Mouse (Mus musculus): ENCODE results near the gene Gzmn.
"Not testable (repeated sequence)": the region's sequence is repeated elsewhere in the genome, so short reads cannot be mapped to it uniquely, and the experiment has no call there.

Gene Gzmn

DNA sequence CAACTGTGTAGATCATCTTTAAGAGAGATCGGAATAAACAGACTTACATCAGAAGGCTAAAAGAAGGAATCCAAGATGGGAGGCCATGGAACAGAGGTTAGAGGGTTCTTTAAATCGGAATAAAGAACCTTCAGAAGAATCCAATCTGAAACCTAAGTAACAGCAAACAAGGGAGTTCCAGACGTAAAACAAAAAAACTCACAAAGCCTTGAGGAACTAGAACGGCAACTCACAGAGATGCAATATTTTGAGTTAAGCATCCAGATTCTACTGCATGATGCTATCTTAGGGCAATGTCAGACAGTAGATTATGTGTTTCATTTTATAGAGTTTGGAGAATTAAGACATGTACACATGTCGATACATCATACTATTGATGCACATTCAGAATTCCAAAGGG lies at the start of gene Gzmn:
Gene Gzmn (minus strand): TSS at position 101 of the 400 bp plus-strand sequence.
- no peak for DNase-seq (ENCODE audit: low spot score in 2 of 2)

DNA sequence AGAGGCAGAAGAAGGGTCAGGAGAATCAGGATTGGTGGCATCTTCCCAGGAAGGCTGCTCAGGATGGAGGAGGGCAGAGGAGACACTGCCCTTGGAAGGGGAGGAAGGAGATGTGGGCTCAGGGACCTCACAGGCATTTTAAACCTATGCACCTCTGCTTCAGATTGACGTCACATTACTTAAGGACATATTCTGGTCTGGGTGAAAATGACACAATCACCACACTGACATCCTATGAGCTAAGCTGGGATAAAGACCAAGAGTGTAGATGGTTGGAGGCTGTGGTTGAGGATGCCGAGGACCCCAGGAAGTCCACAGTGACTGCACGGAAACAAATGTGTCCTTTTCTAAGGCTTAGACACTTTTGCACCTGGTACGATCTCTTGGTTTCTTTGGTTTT lies 36.9 kb upstream of the Gzmn start, which contains the start of gene Gzmf:
Gene Gzmf (minus strand): TSS at position 101 of the 400 bp plus-strand sequence.
- DNase-seq (ENCODE audit: low spot score in 2 of 2), result no peak

- no peak for DNase-seq (ENCODE audit: low spot score in 2 of 2)
Observed at GRCm38 (mm10) chr14:56205613-56206012, 31.2 kb upstream of the Gzmn start.

DNA sequence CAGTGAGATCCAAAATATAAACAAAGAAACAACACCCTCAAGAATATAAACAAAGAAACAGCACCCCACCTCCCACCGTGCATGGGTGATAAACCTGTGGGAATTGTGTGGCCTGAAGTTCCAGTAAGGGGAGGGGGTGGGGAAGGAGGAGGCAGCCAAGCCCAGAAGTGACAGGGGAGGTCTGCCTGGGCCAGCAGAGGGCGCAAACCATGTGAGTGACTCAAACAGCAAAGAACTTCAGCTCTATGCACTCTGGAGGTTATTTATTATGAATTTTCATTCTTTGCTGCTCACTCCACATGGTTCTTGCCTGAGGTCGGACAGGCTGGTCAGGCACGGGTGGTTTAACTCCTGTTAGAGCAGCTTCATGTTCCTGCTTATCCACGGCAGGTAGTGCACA lies 30.6 kb upstream of the Gzmn start:
- DNase-seq (ENCODE audit: low spot score in 2 of 2), result not testable (repeated sequence)

DNA sequence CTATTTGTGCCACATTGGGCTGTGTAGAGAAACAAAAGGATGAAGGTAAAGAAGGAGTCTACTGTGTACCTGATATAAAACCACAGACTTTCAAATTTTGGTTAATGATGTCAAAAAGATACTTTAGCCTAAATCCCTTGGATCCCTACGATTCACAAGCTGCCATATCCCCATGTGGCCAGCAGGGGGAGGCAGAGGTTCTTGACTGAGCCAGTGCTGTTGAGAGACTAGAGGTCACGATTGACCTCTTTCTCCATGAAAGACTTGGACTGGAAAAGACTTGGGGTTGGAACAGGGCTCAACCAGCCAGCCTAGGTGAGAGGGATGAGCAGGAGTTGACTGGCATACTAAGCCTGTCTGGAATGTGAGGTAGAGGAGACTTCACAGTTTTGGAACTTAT lies 29.6 kb upstream of the Gzmn start:
- DNase-seq (ENCODE audit: low spot score in 2 of 2), result peak in 1 of 2 experiments; percentile 54

DNA sequence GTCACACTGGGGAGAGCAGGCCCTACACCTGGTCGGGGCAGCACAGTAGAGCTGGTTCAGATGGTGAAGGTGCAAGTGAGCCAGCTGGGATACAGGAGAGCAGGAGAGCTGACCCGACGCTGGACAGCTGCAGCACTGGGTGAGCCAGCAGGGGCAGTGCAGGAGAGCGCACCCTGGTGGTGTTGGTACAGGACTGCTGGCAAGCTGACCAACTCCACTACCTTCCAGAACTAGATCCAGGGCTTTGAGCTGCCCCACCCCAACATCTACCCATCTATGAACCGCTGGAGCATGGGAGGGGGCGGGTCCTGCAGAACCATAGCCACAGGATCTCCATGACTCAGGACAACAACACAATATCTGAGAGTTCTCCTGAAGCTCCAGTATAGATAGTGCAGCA lies 12.5 kb upstream of the Gzmn start:
- DNase-seq (ENCODE audit: low spot score in 2 of 2), result no peak

DNA sequence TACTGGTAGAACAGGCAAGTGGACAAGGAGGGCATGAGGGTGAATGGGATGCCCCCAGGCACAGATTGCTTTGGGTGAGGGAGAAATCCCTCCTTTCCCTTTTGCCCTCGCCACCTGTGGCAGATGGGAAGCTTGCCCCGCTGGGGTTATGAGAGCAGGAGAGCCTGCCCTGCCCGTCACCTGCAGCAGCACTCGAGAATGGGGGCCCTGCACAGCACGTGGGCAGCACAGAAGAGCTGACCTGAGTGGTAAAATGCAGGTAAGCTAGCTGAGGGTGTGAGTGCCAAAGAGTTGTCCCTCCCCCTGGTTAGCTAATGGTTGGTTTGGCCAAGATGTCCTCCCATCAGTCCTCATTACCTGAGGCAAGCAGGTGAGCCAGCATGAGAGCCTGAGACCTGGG lies 12.1 kb upstream of the Gzmn start:
- DNase-seq (ENCODE audit: low spot score in 2 of 2), result no peak

GRCm38 (mm10) chr14:56177651-56178050 lies 3.3 kb upstream of the Gzmn start:
- not testable (repeated sequence) for DNase-seq (ENCODE audit: low spot score in 2 of 2)

GRCm38 (mm10) chr14:56173396-56173795 lies 1.0 kb downstream of the Gzmn start:
- no peak for DNase-seq (ENCODE audit: low spot score in 2 of 2)

- DNase-seq (ENCODE audit: low spot score in 2 of 2), result no peak
Observed at GRCm38 (mm10) chr14:56172744-56173143, 1.7 kb downstream of the Gzmn start.

- no peak for DNase-seq (ENCODE audit: low spot score in 2 of 2)
Observed at GRCm38 (mm10) chr14:56168009-56168408, 6.4 kb downstream of the Gzmn start.

GRCm38 (mm10) chr14:56162109-56162508 lies 12.3 kb downstream of the Gzmn start:
- DNase-seq (ENCODE audit: low spot score in 2 of 2), result no peak

GRCm38 (mm10) chr14:56159479-56159878 lies 14.9 kb downstream of the Gzmn start, which contains the start of gene Gzmg:
Gene Gzmg, minus strand, starts transcription at chr14:56159579.
- not testable (repeated sequence) for DNase-seq (ENCODE audit: low spot score in 2 of 2)

DNA sequence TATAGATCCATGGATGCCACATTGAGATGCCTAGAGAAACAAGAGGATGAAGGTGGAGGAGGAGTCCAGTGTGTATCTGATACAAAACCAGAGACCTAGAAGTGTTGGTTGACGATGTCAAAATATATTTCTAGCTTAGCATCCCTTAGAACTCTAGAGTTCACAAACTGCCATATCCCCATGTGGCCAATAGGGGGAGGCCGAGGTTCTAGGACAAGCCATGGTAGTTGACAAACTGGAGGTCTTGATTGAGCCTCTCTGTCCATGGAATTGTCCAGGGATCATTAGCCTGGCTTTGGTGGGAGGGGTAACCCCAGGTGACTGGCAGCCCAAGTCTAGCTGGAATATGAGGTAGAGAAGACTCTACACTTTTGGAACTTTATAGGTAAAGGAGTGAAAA lies 19.1 kb downstream of the Gzmn start:
- no peak for DNase-seq (ENCODE audit: low spot score in 2 of 2)

GRCm38 (mm10) chr14:56133675-56134074 lies 40.7 kb downstream of the Gzmn start:
- not testable (repeated sequence) for DNase-seq (ENCODE audit: low spot score in 2 of 2)

DNA sequence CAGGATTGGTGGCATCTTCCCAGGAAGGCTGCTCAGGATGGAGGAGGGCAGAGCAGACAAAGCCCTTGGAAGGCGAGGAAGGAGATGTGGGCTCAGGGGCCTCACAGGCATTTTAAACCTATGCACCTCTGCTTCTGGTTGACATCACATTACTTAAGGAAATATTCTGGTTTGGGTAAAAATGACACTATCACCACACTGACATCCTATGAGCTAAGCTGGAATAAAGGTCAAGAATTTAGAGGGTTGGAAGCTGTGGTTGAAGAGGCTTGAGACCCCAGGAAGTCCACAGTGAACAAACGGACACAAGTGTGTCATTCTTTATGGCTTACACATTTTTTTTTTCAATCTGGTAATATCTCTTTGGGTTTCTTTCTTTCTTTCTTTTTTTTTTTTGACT lies 41.9 kb downstream of the Gzmn start, which contains the start of gene Gzmd:
Gene Gzmd (minus strand): TSS at position 101 of the 400 bp plus-strand sequence.
- not testable (repeated sequence) for DNase-seq (ENCODE audit: low spot score in 2 of 2)

DNA sequence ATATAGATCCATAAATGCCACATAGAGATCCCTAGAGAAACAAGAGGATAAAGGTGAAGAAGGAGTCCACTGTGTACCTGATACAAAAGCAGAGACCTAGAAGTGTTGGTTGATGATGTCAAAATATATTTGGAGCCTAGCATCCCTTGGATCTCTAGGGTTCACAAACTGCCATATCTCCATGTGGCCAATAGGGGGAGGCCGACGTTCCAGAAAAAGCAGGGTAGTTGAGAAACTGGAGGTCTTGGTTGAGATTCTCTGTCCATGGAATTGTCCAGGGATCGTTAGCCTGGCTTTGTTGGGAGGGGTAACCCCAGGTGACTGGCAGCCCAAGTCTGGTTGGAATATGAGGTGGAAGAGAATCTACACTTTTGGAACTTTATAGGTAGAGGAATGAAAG lies 46.1 kb downstream of the Gzmn start:
- DNase-seq (ENCODE audit: low spot score in 2 of 2), result no peak

DNA sequence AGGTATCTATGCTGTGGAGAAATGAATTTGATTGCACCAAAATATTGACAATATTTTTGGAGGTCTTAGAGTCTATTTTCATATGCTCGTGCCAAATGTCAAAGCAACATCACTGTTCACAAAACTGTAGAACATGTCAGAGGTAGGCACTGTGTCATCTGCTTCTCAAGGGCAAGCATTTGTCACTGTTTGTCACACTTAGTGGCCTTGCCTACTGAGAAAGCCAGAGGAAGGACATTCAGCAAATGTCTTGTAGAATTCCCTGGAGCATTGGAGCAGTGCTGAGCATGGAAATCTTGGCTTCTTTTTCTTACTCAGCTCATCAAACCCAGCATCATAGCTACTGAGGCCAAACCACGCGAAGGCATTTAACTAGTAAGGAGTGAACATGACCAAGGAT lies 50.9 kb downstream of the Gzmn start:
- DNase-seq (ENCODE audit: low spot score in 2 of 2), result no peak

- DNase-seq (ENCODE audit: low spot score in 2 of 2), result no peak
Observed at GRCm38 (mm10) chr14:56120525-56120924, 53.9 kb downstream of the Gzmn start, which contains the start of gene Gzme. Gene Gzme, minus strand, starts transcription at chr14:56120625.
